Mouse (Mus musculus) cerebellum, adult 2 months (tissue): ENCODE results near the gene Eif5.

ENCODE experiments used
- CTCF ChIP-seq: fragments of 200-500 bp; IDR thresholded peaks from 2 replicates; pipeline ENCODE4 v1.5.1; 2011; ENCODE audit warnings: low read depth, mild to moderate bottlenecking, control low read depth, low read length, moderate library complexity, borderline replicate concordance; ENCODE audit not compliant: insufficient read depth
- POLR2A ChIP-seq: fragments of 200-500 bp; IDR thresholded peaks from 2 replicates; pipeline ENCODE4 v1.6.1; 2011; ENCODE audit warnings: low read length, control low read depth, borderline replicate concordance; ENCODE audit not compliant: insufficient read depth

- TF ChIP-seq POLR2A (no peak), CTCF (no peak)
Measured at GRCm38 (mm10) chr12:111559647-111560258, 21.9 kb downstream of the Eif5 start.
